Mouse (Mus musculus): Measurements from ENCODE around the gene Pde6g. TPM values are rescaled to one million over a fixed set of nuclear protein-coding genes. Genes with fewer than 3 reads are reported as not detected.

Pde6g gene
- total and polyA plus RNA-seq, 3 experiments, result 0.35 to 0.84 TPM; not detected in 1

- no peak for TF ChIP-seq GATA1 (IDR thresholded peaks at IDR 0.05; ENCODE audit: low read depth, low read length)
- no peak for TF ChIP-seq USF2 (IDR thresholded peaks at IDR 0.05; ENCODE audit: borderline replicate concordance in 1 of 2, insufficient read depth in 1 of 2, low read depth in 1 of 2, low read length in 2 of 2)
- TF ChIP-seq SIN3A (IDR thresholded peaks at IDR 0.05; ENCODE audit: low read length), result peak; percentile 100
These were observed 31.1 kb upstream of the Pde6g start, which contains the start of gene Mrpl12 (continued) for GRCm38 (mm10) chr11:120484265-120484981.

GRCm38 (mm10) chr11:120483448-120483934 is 30.2 kb upstream of the Pde6g start:
- peaks cover 7 to 10% of the 10 kb centered on the region in 2 experiments for H3K36me3 ChIP-seq (ENCODE audit: control insufficient read depth in 1 of 2, insufficient read depth in 2 of 2, low read length in 2 of 2)
- no peak for DNase-seq (ENCODE audit: low read depth, low spot score)
- peaks cover 30% of the 10 kb centered on the region for H3K79me2 ChIP-seq (ENCODE audit: control insufficient read depth, insufficient read depth, low read length, poor library complexity)
- TF ChIP-seq USF1 (IDR thresholded peaks at IDR 0.05; ENCODE audit: low read depth, low read length) (no peak), MXI1 (IDR thresholded peaks at IDR 0.05; ENCODE audit: low read depth, low read length) (no peak), CHD1 (IDR thresholded peaks at IDR 0.05; ENCODE audit: low read depth, low read length) (no peak), TAL1 (IDR thresholded peaks at IDR 0.05; ENCODE audit: low read length) (no peak), ZC3H11A (IDR thresholded peaks at IDR 0.05; ENCODE audit: low read depth, low read length) (no peak), NELFE (IDR thresholded peaks at IDR 0.05; ENCODE audit: low read depth, low read length) (no peak), GABPA (IDR thresholded peaks at IDR 0.05; ENCODE audit: low read depth, low read length) (no peak), MYB (IDR thresholded peaks at IDR 0.05; ENCODE audit: low read depth, low read length) (no peak), E2F4 (IDR thresholded peaks at IDR 0.05; ENCODE audit: borderline replicate concordance, low read depth, low read length) (no peak), MYC (IDR thresholded peaks at IDR 0.05; ENCODE audit: low read depth, low read length) (no peak), RAD21 (IDR thresholded peaks at IDR 0.05; ENCODE audit: low read depth, low read length) (no peak), POLR2AphosphoS2 (IDR thresholded peaks at IDR 0.05; ENCODE audit: low read length) (no peak), HCFC1 (IDR thresholded peaks at IDR 0.05; ENCODE audit: low read depth, low read length) (no peak), UBTF (IDR thresholded peaks at IDR 0.05; ENCODE audit: borderline replicate concordance, insufficient read depth, low read depth, low read length) (no peak), POLR2AphosphoS5 (IDR thresholded peaks at IDR 0.05; ENCODE audit: borderline replicate concordance, low read depth, low read length) (no peak)
- peak overlapping the region; percentile 57 to 73; a peak in 3 of 4 replicates for H3K4me3 ChIP-seq (ENCODE audit: control insufficient read depth in 1 of 2, insufficient read depth in 1 of 2, low read depth in 2 of 2, low read length in 2 of 2)
- no peaks in the 10 kb centered on the region for H3K27me3 ChIP-seq (ENCODE audit: control insufficient read depth in 1 of 2, insufficient read depth in 2 of 2, low read length in 2 of 2)
- no peaks in the 10 kb centered on the region for H3K9me3 ChIP-seq (replicated peaks; ENCODE audit: insufficient read depth, low read length)
- peak overlapping the region; percentile 86 for H3K9ac ChIP-seq (ENCODE audit: control insufficient read depth, low read depth, low read length, poor library complexity, severe bottlenecking)
- H3K4me1 ChIP-seq (ENCODE audit: control insufficient read depth in 1 of 2, insufficient read depth in 2 of 2, low read length in 2 of 2), result peaks cover 3 to 12% of the 10 kb centered on the region in 2 experiments; a peak in 3 of 4 replicates
- peak overlapping the region; percentile 73 for H3K27ac ChIP-seq (ENCODE audit: control insufficient read depth, low read depth, low read length)

Measured in MEL (cell line).